Mouse (Mus musculus) Patski (cell line): ENCODE results near the gene Il6st. TPM values are rescaled to one million over a fixed set of nuclear protein-coding genes. Genes with fewer than 3 reads are reported as not detected.

Source experiments
- ATAC-seq: fragments of 100-300 bp; one replicate; pipeline ENCODE4 v1.8.0; 2021
- CTCF ChIA-PET: fragments of 350-600 bp; sonication (Branson Sonifier 250); formaldehyde crosslinking; loops from one replicate; lab custom pipeline; 2022; ENCODE audit warnings: inconsistent platforms; lab: Charles Lee
- POLR2A ChIA-PET: fragments of 350-600 bp; sonication (Branson Sonifier 250); formaldehyde crosslinking; loops from one replicate; lab custom pipeline; 2022; ENCODE audit warnings: antibody characterized with exemption, inconsistent platforms; lab: Charles Lee
- DNase-seq: peaks from one replicate; pipeline ENCODE4 v3.0.0-alpha.2; 2011; ENCODE audit warnings: low read depth, low spot score
- H3K27me3 ChIP-seq: fragments of 371-371 bp; one replicate; pipeline ENCODE4 v1.5.1; 2021
- CTCF ChIP-seq: fragments of 100-300 bp; IDR thresholded peaks from one replicate; pipeline ENCODE4 v1.5.1; 2021
- in situ Hi-C: fragments of 300-500 bp; cut with MboI; formaldehyde crosslinking; loops from 3 replicates; pipeline ENCODE4 v1.11.1; 2018; ENCODE audit warnings: low pct_unique_long_range_greater_than_20kb, mixed read lengths
- polyA plus RNA-seq: library from polyadenylated mRNA; unstranded; gene quantifications from one replicate; pipeline ENCODE4 v1.2.3, GENCODE M21; 2021

The Il6st gene
- polyA plus RNA-seq, 1 experiment from 2014 or later: 125 TPM

DNA sequence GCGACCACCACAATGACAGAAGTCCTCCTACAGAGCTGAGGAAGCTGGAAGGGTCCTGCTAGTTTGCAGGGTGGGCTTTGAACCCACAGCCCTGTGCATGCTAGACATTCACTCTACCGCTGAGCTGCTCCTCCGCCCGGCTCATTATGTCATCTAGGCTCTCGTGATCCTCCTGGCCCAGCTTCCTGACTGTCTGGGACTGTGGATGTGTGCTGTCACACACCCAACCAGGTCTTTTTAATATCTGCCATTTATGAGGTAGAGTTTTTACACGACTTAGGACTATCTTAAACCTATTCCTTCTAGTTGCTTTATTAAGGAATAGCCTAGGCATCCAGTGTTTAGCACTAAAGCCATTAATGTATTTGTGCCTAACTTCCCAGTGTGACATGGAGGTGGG lies 41.6 kb downstream of the Il6st start:
- no peak for DNase-seq
- no peak for TF ChIP-seq CTCF
- ChIA-PET POLR2A (no interaction called here), CTCF (no interaction called here)
- in situ Hi-C loops: no loop called here
- no peaks in the 10 kb centered on the region for H3K27me3 ChIP-seq
- no peak for ATAC-seq

DNA sequence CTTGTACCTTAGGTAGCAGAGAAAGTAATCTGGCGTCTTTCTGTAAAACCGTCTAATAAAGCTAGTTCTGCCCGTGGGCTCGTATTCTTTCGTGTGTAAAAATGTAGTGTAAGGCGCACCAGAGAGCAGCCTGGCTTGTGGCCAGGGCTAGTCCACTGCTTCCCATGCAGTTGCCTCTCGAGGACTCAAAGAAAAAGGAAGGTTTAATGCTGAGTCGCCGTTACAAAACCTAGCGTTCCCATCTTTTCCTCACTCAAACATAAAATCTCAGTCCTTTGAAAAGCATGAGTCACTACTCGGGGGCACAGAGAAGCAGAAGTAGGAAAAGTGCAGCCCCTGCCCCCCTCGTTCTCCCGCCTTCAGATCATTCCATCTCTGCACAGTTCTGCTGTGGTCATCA lies 42.9 kb downstream of the Il6st start:
- no peaks in the 10 kb centered on the region for H3K27me3 ChIP-seq
- in situ Hi-C loops: no loop called here
- TF ChIP-seq CTCF: no peak
- ChIA-PET POLR2A (no interaction called here), CTCF (interaction anchor here (3.6 to 3.9 kb wide), 2 partner anchors 24 to 197 kb away, joined by 34 to 35 read pairs; no protein-coding TSS in a partner anchor)
- ATAC-seq: no peak
- no peak for DNase-seq

DNA sequence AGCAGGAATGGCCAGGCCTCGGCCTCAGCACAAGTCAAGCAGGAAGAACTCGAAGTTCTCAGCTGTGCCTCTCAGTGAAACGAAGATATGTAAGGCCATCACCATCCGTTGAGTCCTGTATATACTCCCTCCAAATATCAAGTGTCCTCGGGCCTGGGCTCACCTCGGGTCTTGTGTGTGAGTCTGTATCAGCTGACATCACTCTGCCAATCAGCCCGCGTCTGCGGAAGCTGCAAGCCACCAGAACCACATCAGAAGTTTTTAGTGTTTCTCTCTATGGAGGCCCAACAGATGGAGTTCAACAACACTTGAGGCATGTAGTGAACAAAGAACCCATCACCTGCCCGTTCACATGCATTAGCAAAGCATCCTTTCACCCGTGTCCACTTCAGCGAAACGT lies 43.8 kb downstream of the Il6st start:
- ATAC-seq (no peak), DNase-seq (no peak)
- no peak for TF ChIP-seq CTCF
- in situ Hi-C loops: no loop called here
- no peaks in the 10 kb centered on the region for H3K27me3 ChIP-seq
- POLR2A ChIA-PET: no interaction called here
- CTCF ChIA-PET: interaction anchor here (1.3 to 3.9 kb wide), 3 partner anchors 9 to 198 kb away, joined by 3 to 35 read pairs (median 34); no protein-coding TSS in a partner anchor

DNA sequence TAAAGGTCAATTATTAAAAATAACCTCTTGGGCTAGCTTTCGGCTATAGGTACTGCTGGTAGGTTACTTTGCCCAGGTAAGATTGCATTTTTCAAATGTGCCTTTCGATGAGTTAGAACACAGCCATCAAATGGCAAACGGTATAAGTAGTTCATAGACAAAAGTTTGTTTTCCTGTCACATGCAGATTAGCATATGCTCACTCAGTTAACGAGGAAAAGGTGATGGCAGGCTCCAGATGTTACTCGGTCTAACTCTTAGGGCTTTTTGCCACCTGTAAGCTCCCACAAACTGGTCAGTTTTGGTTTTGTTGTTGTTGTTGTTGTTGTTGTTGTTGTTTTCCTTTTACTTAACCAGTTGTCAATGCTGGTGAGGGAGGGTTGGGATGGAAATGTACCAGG lies 44.6 kb downstream of the Il6st start:
- ATAC-seq (no peak), DNase-seq (no peak)
- H3K27me3 ChIP-seq: no peaks in the 10 kb centered on the region
- CTCF ChIA-PET: interaction anchor here (0.9 to 3.9 kb wide), 9 partner anchors 10 to 210 kb away, joined by 3 to 35 read pairs (median 4); no protein-coding TSS in a partner anchor
- POLR2A ChIA-PET: interaction anchor here (0.6 kb wide), 1 partner anchor 606 kb away, joined by 3 read pairs; no protein-coding TSS in a partner anchor
- TF ChIP-seq CTCF: no peak
- in situ Hi-C loops: no loop called here

DNA sequence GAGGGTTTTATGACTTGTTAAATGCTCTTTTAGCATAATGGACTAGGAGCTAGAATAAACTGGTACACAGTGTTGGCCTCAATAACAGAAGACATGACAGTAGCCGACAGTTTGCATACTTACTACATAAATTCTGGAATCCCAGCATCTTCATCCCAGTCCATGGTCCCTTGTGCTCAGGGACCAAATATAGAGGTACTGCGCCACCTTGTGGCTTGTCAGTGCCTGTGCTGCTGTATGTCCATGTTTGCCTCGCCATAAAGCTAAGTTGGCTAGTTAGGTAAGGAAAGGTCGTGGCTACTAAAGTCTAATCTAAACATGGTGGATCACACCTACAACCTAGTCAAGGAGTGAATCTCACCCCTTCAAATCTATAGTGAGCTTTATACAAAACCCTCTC lies 45.6 kb downstream of the Il6st start:
- in situ Hi-C loops: no loop called here
- peak; percentile 91 for TF ChIP-seq CTCF
- no peaks in the 10 kb centered on the region for H3K27me3 ChIP-seq
- ChIA-PET CTCF (interaction anchor here (0.6 to 3.9 kb wide), 17 partner anchors 11 to 236 kb away, joined by 3 to 35 read pairs (median 3); no protein-coding TSS in a partner anchor), POLR2A (interaction anchor here (1.1 kb wide), 1 partner anchor 200 kb away, joined by 3 read pairs; no protein-coding TSS in a partner anchor)
- no peak for DNase-seq
- no peak for ATAC-seq

DNA sequence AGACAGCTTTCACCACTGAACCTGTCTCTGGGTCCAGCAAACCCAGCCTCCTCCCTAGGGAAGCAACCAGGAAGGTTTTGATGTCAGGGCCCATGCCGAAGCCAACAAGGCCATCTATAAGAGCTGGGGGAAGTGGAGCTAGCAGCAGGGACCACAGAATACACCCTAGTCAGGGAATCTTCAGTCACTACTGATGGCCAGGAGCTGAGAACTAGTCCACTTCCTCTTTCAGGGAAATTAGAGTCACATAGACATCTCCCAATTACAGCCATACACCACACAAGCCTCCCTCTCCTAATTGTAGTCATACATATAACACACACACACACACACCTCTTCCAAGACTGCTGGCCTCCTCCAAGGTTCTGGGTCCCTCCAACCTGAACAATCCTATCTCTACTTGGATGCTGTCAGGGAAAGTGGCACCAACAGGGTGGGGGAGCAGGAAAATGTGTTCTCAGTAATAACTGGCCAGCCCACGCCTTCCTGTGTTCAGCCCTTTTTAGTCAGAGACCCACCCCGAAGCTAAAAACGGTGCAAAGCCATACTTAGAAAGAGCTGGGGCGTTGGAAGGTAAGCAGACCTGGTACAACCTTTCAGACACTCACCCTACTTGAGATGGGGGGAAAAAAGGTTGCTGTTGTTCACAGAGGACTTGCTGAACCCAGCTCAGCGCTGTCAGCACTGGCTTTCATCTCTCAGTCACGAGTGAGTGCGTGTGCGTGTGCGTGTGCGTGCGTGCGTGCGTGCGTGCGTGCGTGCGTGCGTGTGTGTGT lies 46.8 kb downstream of the Il6st start:
- CTCF ChIA-PET: interaction anchor here (2.9 to 3.9 kb wide), 2 partner anchors 201 to 205 kb away, joined by 14 to 34 read pairs; no protein-coding TSS in a partner anchor
- DNase-seq (no peak), ATAC-seq (no peak)
- POLR2A ChIA-PET: no interaction called here
- TF ChIP-seq CTCF: no peak
- in situ Hi-C loops: no loop called here
- H3K27me3 ChIP-seq: no peaks in the 10 kb centered on the region

DNA sequence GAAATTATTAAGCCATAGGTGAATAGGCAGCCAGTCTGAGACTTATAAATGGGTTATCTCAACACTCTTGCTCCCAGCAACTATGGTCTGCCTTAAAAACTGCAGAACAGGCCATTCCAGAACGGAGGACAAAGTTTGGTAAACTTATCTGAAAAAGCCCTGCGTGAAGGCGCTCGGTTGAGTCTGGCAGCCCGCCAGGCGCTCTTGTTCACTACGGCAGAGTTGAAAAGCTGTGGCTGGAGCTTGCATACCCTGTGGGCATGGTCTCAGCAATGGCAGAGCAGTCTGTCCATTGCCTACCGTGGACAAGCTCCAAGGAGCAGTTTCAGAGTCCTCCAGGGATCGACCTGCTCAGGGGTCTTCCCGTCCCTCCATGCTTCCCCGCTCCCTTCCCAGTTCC lies 47.4 kb downstream of the Il6st start:
- TF ChIP-seq CTCF: no peak
- ChIA-PET POLR2A (no interaction called here), CTCF (interaction anchor here (1.0 to 2.9 kb wide), 2 partner anchors 206 to 235 kb away, joined by 3 to 14 read pairs; no protein-coding TSS in a partner anchor)
- in situ Hi-C loops: no loop called here
- H3K27me3 ChIP-seq: no peaks in the 10 kb centered on the region
- ATAC-seq (no peak), DNase-seq (no peak)

DNA sequence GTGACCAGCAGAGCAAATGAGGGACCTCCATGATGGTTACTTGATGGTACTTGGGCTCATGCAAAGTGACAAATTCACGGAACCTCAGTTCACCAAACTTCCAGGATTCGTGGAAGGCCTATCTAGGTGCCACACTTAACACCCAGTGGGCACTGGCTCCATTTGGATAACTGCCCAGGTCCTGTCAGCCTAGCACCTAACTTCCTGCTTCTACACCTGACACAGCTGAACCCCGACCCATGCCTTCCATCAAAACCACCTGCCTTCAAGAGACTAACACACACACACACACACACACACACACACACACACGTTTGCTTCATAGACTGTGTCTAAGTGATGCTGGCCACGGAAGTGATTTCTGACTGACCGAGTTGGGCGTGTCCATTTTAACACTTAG lies 47.9 kb downstream of the Il6st start:
- TF ChIP-seq CTCF: no peak
- in situ Hi-C loops: no loop called here
- no peaks in the 10 kb centered on the region for H3K27me3 ChIP-seq
- CTCF ChIA-PET: interaction anchor here (1.0 kb wide), 1 partner anchor 236 kb away, joined by 3 read pairs; no protein-coding TSS in a partner anchor
- ATAC-seq (no peak), DNase-seq (no peak)
- POLR2A ChIA-PET: interaction anchor here (1.1 kb wide), 1 partner anchor 202 kb away, joined by 3 read pairs; no protein-coding TSS in a partner anchor

DNA sequence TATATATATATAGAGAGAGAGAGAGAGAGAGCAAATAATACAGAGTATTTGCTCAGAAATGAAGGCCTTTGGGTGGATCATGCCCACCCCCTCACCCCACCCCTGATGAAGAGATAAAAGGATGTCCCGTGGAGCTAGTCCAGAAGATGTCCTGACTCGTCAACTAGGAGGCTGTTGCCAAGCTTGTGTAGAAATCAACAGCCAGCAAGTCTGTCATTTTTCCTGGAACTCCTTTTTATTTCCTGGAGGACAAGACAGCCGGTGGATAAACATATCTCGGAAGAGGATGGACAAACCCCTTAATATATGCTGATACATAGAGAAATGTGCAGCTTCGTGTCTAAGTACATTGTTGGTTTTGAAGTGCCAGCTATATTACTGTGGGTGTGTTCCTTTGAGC lies 49.0 kb downstream of the Il6st start:
- H3K27me3 ChIP-seq: no peaks in the 10 kb centered on the region
- ChIA-PET CTCF (interaction anchor here (1.7 to 2.1 kb wide), 2 partner anchors 17 to 204 kb away, joined by 4 to 8 read pairs; no protein-coding TSS in a partner anchor), POLR2A (interaction anchor here (1.1 kb wide), 1 partner anchor 203 kb away, joined by 3 read pairs; no protein-coding TSS in a partner anchor)
- no peak for TF ChIP-seq CTCF
- ATAC-seq: no peak
- no peak for DNase-seq
- in situ Hi-C loops: no loop called here

DNA sequence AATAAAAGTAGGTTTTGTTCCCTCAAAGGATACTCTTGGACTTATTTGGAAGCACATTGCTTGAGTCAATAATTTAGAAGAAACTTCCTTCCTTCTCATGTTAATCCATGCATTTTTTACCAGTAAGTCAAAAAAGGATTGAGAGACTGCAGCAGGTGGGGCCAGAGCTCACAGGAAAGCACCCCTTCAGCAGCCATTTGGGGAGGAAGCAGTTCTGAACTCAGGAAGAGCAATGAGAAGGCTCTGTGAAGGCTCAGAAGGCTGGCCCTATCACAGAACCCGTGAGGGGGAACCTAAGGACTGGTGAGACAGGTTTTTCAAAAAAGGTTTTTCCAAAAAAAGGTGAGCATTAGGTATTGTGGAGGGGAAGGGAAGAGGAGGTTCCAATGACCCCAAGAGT lies 50.7 kb downstream of the Il6st start:
- DNase-seq (no peak), ATAC-seq (no peak)
- no peak for TF ChIP-seq CTCF
- in situ Hi-C loops: no loop called here
- POLR2A ChIA-PET: no interaction called here
- CTCF ChIA-PET: interaction anchor here (1.2 to 2.1 kb wide), 2 partner anchors 15 to 206 kb away, joined by 4 to 8 read pairs; no protein-coding TSS in a partner anchor
- no peaks in the 10 kb centered on the region for H3K27me3 ChIP-seq
